Mouse (Mus musculus): ENCODE results near the gene Aqp11.

The Aqp11 gene

GRCm38 (mm10) chr7:97709204-97709603 is 28.9 kb downstream of the Aqp11 start:
- in situ Hi-C loops (cut with MboI, MseI), result no loop called here

- in situ Hi-C loops (cut with MboI, MseI), result no loop called here
Measured at GRCm38 (mm10) chr7:97707809-97708208, 30.3 kb downstream of the Aqp11 start.

- in situ Hi-C loops (cut with MboI, MseI), result no loop called here
Measured at GRCm38 (mm10) chr7:97707123-97707522, 31.0 kb downstream of the Aqp11 start.

- in situ Hi-C loops (cut with MboI, MseI), result no loop called here
Measured at GRCm38 (mm10) chr7:97701106-97701505, 37.0 kb downstream of the Aqp11 start.

- in situ Hi-C loops (cut with MboI, MseI), result no loop called here
Measured at GRCm38 (mm10) chr7:97700173-97700572, 37.9 kb downstream of the Aqp11 start.

GRCm38 (mm10) chr7:97696506-97697254 is 41.4 kb downstream of the Aqp11 start, which contains the start of gene Clns1a:
Gene Clns1a, plus strand, starts transcription at chr7:97696634.
- in situ Hi-C loops (cut with MboI, MseI), result loop anchor here (10.0 kb wide), 1 partner anchor 122 kb away; the partner anchor contains the start of genes Aamdc and Rsf1

GRCm38 (mm10) chr7:97696133-97696505 is 42.0 kb downstream of the Aqp11 start:
- in situ Hi-C loops (cut with MboI, MseI), result loop anchor here (10.0 kb wide), 1 partner anchor 121 kb away; the partner anchor contains the start of genes Aamdc and Rsf1

- in situ Hi-C loops (cut with MboI, MseI), result loop anchor here (10.0 kb wide), 1 partner anchor 121 kb away; the partner anchor contains the start of genes Aamdc and Rsf1
Measured at GRCm38 (mm10) chr7:97695441-97695840, 42.6 kb downstream of the Aqp11 start.

GRCm38 (mm10) chr7:97687831-97688230 is 50.3 kb downstream of the Aqp11 start:
- in situ Hi-C loops (cut with MboI, MseI), result no loop called here

GRCm38 (mm10) chr7:97679239-97679638 is 58.9 kb downstream of the Aqp11 start:
- in situ Hi-C loops (cut with MboI, MseI), result no loop called here
